Mouse (Mus musculus) megakaryocyte, adult 5-6 weeks (primary cell): ENCODE results near the gene Rffl. TPM values are rescaled to one million over a fixed set of nuclear protein-coding genes. Genes with fewer than 3 reads are reported as not detected.

Experiments
- ATAC-seq: 2 replicates; pipeline ENCODE4 v1.8.0; 2016; ENCODE audit warnings: mild to moderate bottlenecking, inconsistent platforms; ENCODE audit not compliant: poor library complexity, severe bottlenecking
- total RNA-seq, 2 experiments: library from RNA; stranded (forward) in 1 of 2; stranded (reverse) in 1 of 2; fragments of 153-499, 151-499 nt in 1 of 2; fragments of 221-1000, 200-1000 nt in 1 of 2; gene quantifications; 2 replicates each; pipeline versions ENCODE4 v1.2.3 to v1.2.4; 2015 to 2017

Gene Rffl
- total RNA-seq (2015) (20.5 and 26.7 TPM in 2 replicates), total RNA-seq (2017) (20.1 and 25.4 TPM in 2 replicates)

- ATAC-seq = peak; percentile 79
Observed at GRCm38 (mm10) chr11:82871031-82871446, at the start of gene Rffl. Gene Rffl (minus strand): TSS chr11:82871210.

DNA sequence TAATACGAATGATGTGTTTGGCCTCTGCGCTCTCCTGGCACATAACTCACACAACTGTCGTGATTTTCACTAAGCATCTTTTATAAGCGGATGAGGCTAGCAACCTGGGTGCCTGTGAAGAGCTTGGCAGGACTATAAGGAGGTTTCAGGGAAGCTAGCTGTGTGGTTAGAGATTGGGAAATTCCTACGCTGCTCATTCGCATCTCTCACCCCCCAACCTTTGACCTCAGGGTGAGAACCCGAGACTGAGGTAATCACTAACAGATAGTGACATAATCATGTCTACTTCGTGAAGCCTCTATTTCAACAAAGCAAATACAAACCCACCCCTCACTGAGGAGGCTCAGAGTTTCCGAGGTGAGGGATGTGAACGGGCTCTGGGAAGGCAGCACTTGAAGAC lies 49.8 kb upstream of the Rffl start:
- no peak for ATAC-seq

- ATAC-seq = peak; percentile 95
Observed at GRCm38 (mm10) chr11:82914711-82915352, 43.8 kb upstream of the Rffl start.

DNA sequence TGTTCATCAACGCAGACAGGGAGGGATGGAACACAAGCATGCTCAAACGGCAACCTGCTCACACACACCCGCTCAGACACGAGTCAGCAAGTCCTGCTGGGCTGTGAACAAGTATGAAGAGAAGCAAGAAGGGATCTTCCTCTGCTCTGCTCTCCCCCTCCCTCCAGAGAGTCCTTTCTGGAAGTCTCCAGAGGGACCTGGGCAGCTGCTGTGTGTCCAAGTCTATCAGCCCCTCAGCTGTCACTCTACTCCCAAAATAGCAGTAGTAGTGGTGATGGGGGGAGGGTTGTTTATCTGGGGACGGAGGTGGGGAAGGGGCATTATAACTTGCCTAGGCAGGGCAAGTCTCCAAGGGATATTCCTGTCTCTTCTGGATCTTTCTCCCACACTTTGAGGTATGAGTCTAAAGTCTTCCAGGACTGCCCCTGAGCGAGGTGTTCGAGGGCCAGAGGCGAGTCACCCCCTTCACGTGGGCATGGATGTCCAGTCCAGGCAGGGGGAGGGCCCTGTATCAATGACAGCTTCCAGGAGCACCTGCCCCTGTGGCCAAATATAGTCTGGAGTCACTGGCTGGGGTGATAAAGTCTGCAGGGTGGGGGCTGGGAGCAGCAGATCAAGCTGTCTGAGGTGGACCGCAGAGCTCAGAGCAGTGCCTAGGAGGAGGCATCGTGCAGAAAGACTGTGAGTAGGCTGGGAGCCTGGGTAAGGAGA lies 39.8 kb upstream of the Rffl start:
- no peak for ATAC-seq

GRCm38 (mm10) chr11:82910250-82910649 lies 39.2 kb upstream of the Rffl start, which contains the start of gene Unc45b:
Gene Unc45b (plus strand): TSS chr11:82910550.
- no peak for ATAC-seq

GRCm38 (mm10) chr11:82908608-82908989 lies 37.6 kb upstream of the Rffl start:
- ATAC-seq = no peak

GRCm38 (mm10) chr11:82907651-82908607 lies 36.9 kb upstream of the Rffl start, which contains the start of gene Nle1:
Gene Nle1 (minus strand): TSS chr11:82908411.
- peak; percentile 100 for ATAC-seq

DNA sequence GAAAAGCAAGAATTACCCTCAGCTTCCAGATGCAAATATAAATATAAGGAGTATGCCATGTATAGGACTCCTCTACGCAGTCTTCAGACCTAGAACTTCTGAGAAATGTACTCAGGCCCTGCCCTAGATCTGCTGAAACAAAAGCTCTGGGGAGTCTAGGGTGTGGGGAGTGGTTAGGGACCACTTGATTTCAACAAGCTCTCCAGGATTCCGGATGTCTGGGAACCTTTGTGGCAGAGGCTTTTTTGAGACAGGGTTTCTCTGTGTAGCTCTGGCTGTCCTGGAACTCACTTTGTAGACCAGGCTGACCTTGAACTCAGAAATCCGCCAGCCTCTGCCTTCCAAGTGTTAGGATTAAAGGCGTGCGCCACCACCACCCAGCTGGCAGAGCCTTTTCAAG lies 34.8 kb upstream of the Rffl start:
- ATAC-seq = no peak

- ATAC-seq = no peak
Observed at GRCm38 (mm10) chr11:82904952-82905351, 33.9 kb upstream of the Rffl start.

DNA sequence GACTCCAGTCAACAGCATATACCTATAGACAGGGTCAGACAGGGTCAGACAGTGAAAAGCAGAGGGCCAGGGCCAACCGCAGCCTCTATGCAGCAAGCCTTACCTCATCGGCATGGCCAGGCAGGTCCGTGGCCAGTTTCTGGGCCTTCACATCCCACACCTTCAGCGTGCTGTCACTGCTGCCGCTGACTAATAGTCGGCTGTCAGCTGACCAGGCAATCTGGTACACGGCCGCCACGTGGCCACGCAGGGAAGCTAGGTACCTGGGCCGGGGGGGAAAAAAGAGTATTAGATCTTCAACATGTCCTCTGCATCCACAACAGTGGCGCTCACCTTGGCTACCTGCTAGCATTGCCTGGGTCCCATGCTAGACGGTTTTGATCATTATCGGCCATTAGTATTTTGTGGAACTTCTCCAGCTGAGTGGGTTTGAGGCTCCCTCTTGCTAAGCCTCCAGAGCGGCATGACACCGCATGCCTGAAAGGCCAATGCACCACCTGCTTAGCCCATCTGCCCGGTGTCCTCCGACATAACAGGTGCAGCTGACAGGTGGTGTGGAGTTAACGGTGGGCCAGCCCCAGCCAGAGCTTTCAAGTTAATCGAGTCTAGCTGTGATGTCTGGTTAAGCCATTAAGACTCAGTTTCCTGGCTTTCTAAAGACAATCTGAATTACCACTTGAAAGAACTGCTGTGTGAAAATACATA lies 30.7 kb upstream of the Rffl start:
- no peak for ATAC-seq

DNA sequence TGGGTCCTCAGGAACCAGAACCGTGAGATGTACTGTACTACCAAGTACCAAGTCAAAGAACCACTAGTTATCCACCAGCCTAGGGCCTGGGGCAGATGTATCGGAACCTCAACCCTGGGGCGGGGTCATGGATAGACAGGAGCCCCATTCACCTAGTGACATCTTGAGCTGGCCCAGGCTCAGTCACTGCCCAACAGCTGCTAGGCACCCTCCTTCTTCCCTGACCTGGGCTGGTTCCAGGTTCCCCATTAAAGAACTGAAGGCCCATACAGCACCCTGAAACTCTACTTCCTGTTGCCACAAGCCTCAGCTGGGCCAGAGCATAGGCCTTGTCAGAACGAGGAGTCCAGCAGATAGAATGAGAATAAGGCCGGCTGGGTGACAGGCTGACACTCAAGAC lies 28.7 kb upstream of the Rffl start:
- peak; percentile 38; the same call in 1 of the 2 replicates for ATAC-seq

DNA sequence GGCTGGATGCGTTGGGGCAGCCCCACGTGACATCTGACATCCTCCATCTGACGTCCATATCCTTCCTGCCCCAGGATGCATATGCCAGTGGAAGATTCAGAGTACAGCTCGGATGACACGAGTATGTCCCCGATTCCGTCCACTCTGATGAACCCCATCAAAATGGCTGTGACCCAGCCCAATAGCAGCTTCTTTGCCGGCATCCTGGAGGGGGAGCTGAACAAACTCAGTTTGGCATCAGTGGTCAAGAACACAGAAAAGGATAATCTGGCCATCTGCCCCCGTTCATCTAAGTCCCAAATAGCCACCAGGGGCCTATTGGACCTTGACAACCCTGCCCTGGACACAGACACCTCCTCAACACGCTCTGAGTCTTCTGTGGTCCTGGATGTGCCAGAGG lies 26.5 kb upstream of the Rffl start:
- no peak for ATAC-seq

DNA sequence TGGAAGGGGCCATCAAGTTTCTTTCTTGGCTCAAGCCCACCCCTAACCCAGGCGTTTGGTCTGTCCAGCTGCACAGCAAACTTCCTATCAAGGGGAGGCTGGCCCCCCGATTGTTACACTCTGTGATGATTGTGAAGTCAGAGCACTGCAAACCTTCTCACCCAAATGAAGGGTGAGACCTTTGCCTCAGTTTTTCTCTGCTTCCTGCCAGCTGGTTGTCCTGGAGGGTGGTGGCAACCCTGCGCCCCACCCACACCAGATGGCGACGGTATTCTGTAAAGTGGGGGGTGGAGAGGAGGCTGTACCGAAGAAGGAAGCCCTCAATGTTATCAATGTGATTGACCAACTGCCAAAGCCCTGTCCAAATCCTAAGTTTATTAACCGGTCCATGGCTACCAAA lies 20.9 kb upstream of the Rffl start, which contains the start of gene Fndc8:
Gene Fndc8 (plus strand): TSS at position 189 of the 400 bp plus-strand sequence.
- ATAC-seq = no peak

- peak; percentile 98 for ATAC-seq
Observed at GRCm38 (mm10) chr11:82890342-82890762, 19.3 kb upstream of the Rffl start, which contains the start of gene Rad51d. Gene Rad51d (minus strand): TSS chr11:82890614.

GRCm38 (mm10) chr11:82889524-82890341 lies 18.7 kb upstream of the Rffl start:
- peak; percentile 43 for ATAC-seq

DNA sequence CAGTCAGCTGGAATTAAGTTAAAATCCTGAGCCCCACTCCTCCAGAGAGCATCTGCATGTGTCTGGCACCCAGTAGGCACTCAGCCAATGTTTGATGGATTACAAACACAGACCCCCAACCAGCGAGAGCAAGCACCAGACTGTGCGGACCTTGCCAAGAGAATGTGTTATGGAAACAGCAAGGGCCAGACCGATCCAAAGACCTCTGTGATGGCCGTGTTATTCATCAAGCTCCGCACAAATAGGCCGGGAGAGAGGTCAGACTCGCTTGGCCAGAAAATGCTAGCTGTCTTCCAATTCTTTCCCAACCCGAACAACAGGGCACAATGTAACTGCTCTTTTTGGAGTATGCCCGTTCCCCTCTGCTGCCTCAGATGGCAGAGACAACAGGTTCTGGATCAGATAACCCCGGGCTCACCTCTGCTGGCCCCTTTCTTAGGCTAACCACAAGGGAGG lies 17.5 kb upstream of the Rffl start:
- ATAC-seq = no peak

- no peak for ATAC-seq
Observed at GRCm38 (mm10) chr11:82886559-82886958, 15.5 kb upstream of the Rffl start.

DNA sequence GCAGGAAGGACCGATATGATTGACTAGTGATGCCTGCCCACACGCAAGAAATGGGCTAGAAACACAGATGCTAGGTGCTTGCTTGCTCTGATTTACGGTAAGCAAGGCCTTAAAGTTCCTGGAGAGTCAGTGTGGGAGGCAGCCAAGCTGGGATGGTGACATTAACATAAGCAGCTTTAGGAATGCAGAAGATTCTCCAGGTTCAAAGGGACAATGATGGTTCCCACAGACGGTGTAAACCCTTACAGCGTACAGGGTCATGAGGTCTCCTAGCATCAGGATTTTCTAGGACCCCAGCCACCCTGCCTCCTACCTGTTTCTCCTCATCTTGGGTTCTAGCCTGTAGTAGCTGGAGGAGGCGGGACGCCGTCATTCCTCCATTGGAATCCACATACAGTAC lies 12.2 kb upstream of the Rffl start:
- ATAC-seq = no peak

DNA sequence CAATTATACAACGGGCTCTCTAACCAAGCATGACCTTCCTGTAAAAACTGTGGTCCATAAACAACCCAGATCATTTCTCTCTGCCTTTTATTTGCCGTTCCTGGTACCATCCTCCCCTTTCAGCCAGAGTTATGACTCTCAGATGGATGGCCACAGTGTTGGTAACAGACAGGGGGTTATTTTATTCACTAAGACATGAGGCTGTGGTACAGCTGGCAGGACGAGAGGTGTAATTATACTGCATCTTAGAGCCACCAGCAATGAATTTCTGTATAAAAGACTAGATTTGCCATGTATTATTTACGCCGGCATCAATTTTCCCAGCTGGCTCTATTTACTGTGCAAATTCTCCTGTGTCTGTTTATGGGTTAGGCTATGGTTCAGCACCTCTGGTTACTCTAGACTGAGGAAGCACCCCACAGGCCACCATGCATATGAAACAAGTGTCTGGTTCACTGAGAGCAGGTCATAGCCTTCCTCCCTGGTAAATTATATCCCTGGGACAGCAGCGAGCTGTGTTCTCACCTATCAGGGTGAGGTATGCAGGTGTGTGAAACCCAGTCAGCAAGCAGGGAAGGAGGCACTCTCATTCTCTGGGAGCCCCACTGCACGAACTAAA lies 6.8 kb upstream of the Rffl start:
- ATAC-seq = no peak
